Mouse (Mus musculus) subcutaneous adipose tissue, adult 2 months (tissue): ENCODE data around the gene Nkrf. TPM values are rescaled to one million over a fixed set of nuclear protein-coding genes. Genes with fewer than 3 reads are reported as not detected.

ENCODE experiments used
- polyA plus RNA-seq: library from polyadenylated mRNA; depleted of rRNA; stranded (reverse); fragments of >200 nt; gene quantifications from 2 replicates; pipeline ENCODE4 v1.2.3, GENCODE M21; 2012; ENCODE audit warnings: low replicate concordance; rRNA removed

Nkrf gene
- polyA plus RNA-seq = 0.82 and 1.9 TPM in 2 replicates

DNA sequence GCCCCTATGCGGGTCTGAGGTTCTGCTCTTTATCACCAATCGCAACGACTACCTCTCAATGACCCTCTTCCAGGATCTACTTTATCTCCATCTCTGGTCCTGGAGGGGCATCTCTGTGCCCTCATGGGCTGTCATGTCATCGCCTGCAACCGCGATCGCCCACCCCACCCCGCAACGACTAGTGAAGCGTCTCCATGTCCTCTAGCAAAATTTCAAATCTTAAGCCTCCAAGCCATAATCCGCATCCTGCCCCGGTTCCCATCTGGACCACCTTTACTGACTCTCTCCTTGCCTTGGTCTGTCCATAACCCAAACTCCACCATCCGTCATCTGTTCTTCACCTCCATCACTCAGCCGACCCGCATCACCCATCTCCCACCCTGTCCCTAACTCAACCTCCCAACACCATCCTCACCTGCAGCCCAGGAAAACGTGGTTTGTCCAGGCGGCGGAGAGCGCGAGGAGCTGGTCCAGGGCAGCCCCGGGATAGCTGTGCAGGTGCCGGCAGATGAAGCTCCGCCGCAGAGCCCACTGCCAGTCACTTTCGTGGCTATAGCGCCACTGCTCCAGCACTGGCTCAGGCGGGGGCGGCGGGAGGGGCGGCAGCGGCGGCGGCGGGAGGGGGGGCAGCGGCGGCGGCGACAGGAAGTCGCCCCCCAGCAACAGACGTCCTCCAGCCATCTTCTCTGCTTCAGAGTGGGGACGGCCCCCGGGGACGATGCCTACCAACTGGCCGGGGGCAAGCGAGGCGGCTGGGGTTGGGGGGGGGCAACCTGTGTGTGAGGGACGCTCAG, at the start of gene Nkrf:
TSS of gene Nkrf (minus strand) at position 579 of the 794 bp plus-strand sequence.

GRCm38 (mm10) chrX:36873765-36874164, 28.9 kb downstream of the Nkrf start, which contains the start of the genes Ube2a and C330007P06Rik:
Gene Ube2a (plus strand): TSS chrX:36873900.
Gene C330007P06Rik (minus strand): TSS chrX:36874111.

Other genes starting within 250 kb of the Nkrf start
- gene Slc25a43, start 159.2 kb downstream of the Nkrf start, polyA plus RNA-seq = 0.69 and 3.2 TPM in 2 replicates
- 641 and 719 TPM in 2 replicates for gene Slc25a5, start 107.2 kb downstream of the Nkrf start, polyA plus RNA-seq
- 27.0 and 33.6 TPM in 2 replicates for gene Ube2a, start 29.0 kb downstream of the Nkrf start, polyA plus RNA-seq
- 17.2 and 33.3 TPM in 2 replicates for gene C330007P06Rik, start 28.8 kb downstream of the Nkrf start, polyA plus RNA-seq
- 4.7 and 14.9 TPM in 2 replicates for gene Sept6, start 88.9 kb upstream of the Nkrf start, polyA plus RNA-seq
- gene Sowahd, start 145.9 kb upstream of the Nkrf start, polyA plus RNA-seq = 0.07 TPM in 1 of 2 replicates, not detected in the other
- gene Rpl39, start 182.5 kb upstream of the Nkrf start, polyA plus RNA-seq = 73.1 and 127 TPM in 2 replicates
- gene Upf3b, start 207.4 kb upstream of the Nkrf start, polyA plus RNA-seq = 3.1 and 5.4 TPM in 2 replicates
- 1.9 and 3.0 TPM in 2 replicates for gene Nkap, start 223.9 kb upstream of the Nkrf start, polyA plus RNA-seq